Mouse (Mus musculus): ENCODE measurements at regions not wholly inside any gene's neighbourhood (a gene's known extent, or its start where the extent isn't known, plus 50 kb on each side); places are given as distances from the start of the nearest gene placed in this dataset.

DNA sequence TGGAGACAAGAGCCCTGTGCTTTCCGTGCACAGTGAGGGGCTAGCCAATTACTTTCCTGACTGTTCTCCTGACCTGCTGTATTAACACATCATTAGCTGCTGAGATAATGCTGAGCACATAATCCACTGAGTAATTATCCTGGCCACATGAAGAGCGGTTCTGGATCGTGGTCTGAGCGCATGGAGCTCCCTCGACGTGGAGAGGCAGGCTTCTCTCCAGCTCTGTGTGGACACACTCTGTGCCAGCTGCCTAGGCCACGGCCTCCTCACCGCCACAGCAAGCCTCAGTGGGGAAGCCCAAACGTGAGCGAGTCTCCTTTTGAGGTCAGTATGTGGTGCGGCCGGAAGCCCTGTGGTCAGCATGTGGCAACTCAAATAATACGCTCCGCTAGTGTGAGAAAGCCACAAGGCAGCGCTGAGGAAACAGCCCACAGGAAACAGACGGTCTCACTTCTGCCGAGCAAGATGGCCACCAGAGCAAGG, 60.7 kb upstream of the Lrig1 start:
- TF ChIP-seq EP300 (IDR thresholded peaks at IDR 0.05) (no peak), CTCF (IDR thresholded peaks at IDR 0.05) (no peak)
